Mouse (Mus musculus) layer of hippocampus, postnatal 36 days (tissue): ENCODE results near the gene Defb45. TPM values are rescaled to one million over a fixed set of nuclear protein-coding genes. Genes with fewer than 3 reads are reported as not detected.
A peak's percentile ranks its signal among the peaks of the same experiment; 100 is the strongest.

Experiments used
- DNase-seq, 2 experiments: peaks; one replicate each; pipeline ENCODE4 v3.0.0; 2022
- total RNA-seq, 2 experiments: library from RNA; stranded (reverse); gene quantifications; 2 replicates each; pipeline ENCODE4 v1.2.3; 2021

The Defb45 gene
- not detected for total RNA-seq

GRCm38 (mm10) chr2:152599299-152599698 lies at the start of gene Defb45:
Gene Defb45, minus strand, starts transcription at chr2:152599399.
- no peak for DNase-seq

GRCm38 (mm10) chr2:152639406-152640113 lies 40.4 kb upstream of the Defb45 start:
- no peak for DNase-seq

GRCm38 (mm10) chr2:152638865-152639264 lies 39.7 kb upstream of the Defb45 start:
- DNase-seq, result no peak

GRCm38 (mm10) chr2:152637381-152637780 lies 38.2 kb upstream of the Defb45 start:
- no peak for DNase-seq

- DNase-seq, result no peak
These were observed 37.8 kb upstream of the Defb45 start for GRCm38 (mm10) chr2:152637006-152637322.

- DNase-seq, result no peak
These were observed 37.2 kb upstream of the Defb45 start for GRCm38 (mm10) chr2:152636246-152637005.

- DNase-seq, result no peak
These were observed 35.1 kb upstream of the Defb45 start for GRCm38 (mm10) chr2:152634311-152634710.

GRCm38 (mm10) chr2:152633334-152633733 lies 34.1 kb upstream of the Defb45 start:
- DNase-seq, result no peak

- no peak for DNase-seq
These were observed 30.7 kb upstream of the Defb45 start for GRCm38 (mm10) chr2:152629904-152630303.

- no peak for DNase-seq
These were observed 30.0 kb upstream of the Defb45 start for GRCm38 (mm10) chr2:152629239-152629638.

- no peak for DNase-seq
These were observed 28.9 kb upstream of the Defb45 start for GRCm38 (mm10) chr2:152628066-152628465.

- DNase-seq, result no peak
These were observed 27.8 kb upstream of the Defb45 start, which contains the start of gene Rem1 for GRCm38 (mm10) chr2:152626774-152627591. Gene Rem1, plus strand, starts transcription at chr2:152626951.

- no peak for DNase-seq
These were observed 26.1 kb upstream of the Defb45 start for GRCm38 (mm10) chr2:152625256-152625655.

GRCm38 (mm10) chr2:152624566-152624965 lies 25.4 kb upstream of the Defb45 start:
- DNase-seq, result no peak

- no peak for DNase-seq
These were observed 23.8 kb upstream of the Defb45 start, which contains the start of gene Defb25 for GRCm38 (mm10) chr2:152622953-152623352. Gene Defb25, minus strand, starts transcription at chr2:152623053.

GRCm38 (mm10) chr2:152622151-152622550 lies 23.0 kb upstream of the Defb45 start:
- DNase-seq, result no peak

- DNase-seq, result peak in 1 of 2 experiments; percentile 15
These were observed 21.4 kb upstream of the Defb45 start for GRCm38 (mm10) chr2:152620367-152621134.

- DNase-seq, result no peak
These were observed 18.2 kb upstream of the Defb45 start for GRCm38 (mm10) chr2:152617374-152617773.

GRCm38 (mm10) chr2:152616470-152616869 lies 17.3 kb upstream of the Defb45 start:
- DNase-seq, result no peak

GRCm38 (mm10) chr2:152615563-152615962 lies 16.4 kb upstream of the Defb45 start:
- peak; percentile 27 to 41 for DNase-seq

- no peak for DNase-seq
These were observed 13.0 kb upstream of the Defb45 start for GRCm38 (mm10) chr2:152612193-152612592.

- no peak for DNase-seq
These were observed 9.5 kb upstream of the Defb45 start for GRCm38 (mm10) chr2:152608719-152609118.
